Mouse (Mus musculus): ENCODE results near the gene Hoxb4.

- no peak for TF ChIP-seq POLR2A (IDR thresholded peaks at IDR 0.05; ENCODE audit: low read depth, low read length)
- no peak for TF ChIP-seq CTCF (IDR thresholded peaks at IDR 0.05; ENCODE audit: extremely low read depth, insufficient read depth, insufficient read length, insufficient replicate concordance)
Observed at GRCm38 (mm10) chr11:96286739-96287385, 31.2 kb upstream of the Hoxb4 start.

All from spleen, adult 2 months (tissue).